Mouse (Mus musculus) lung, postnatal 0 days (tissue): ENCODE measurements around the gene Filip1l. TPM values are rescaled to one million over a fixed set of nuclear protein-coding genes. Genes with fewer than 3 reads are reported as not detected.

Source experiments
- ATAC-seq: fragments of 200-750 bp; cut with Nextera tagmentation; 2 replicates; pipeline ENCODE4 v1.8.0; 2017; ENCODE audit warnings: moderate library complexity
- DNase-seq: peaks from one replicate; pipeline ENCODE4 v3.0.0-alpha.2; 2016; ENCODE audit warnings: low spot score
- H3K27ac ChIP-seq: fragments of 300-500 bp; sonication (generic); 2 replicates; pipeline ENCODE4 v1.5.1; 2014; ENCODE audit warnings: antibody characterized with exemption, mild to moderate bottlenecking, low read length, mixed read lengths
- H3K27me3 ChIP-seq: fragments of 300-500 bp; sonication (generic); replicated peaks from 2 replicates; pipeline ENCODE4 v1.6.1; 2014; ENCODE audit warnings: low read length, mixed read lengths; ENCODE audit not compliant: insufficient read depth
- H3K36me3 ChIP-seq: fragments of 300-500 bp; sonication (generic); 2 replicates; pipeline ENCODE4 v1.6.1; 2014; ENCODE audit warnings: low read length, mixed read lengths; ENCODE audit not compliant: insufficient read depth
- H3K4me1 ChIP-seq: fragments of 300-500 bp; sonication (generic); 2 replicates; pipeline ENCODE4 v1.6.1; 2014; ENCODE audit warnings: antibody characterized with exemption, low read depth, low read length, mixed read lengths; ENCODE audit not compliant: insufficient read depth
- H3K4me2 ChIP-seq: fragments of 300-500 bp; sonication (generic); replicated peaks from 2 replicates; pipeline ENCODE4 v1.6.1; 2014; ENCODE audit warnings: low read depth, mild to moderate bottlenecking, low read length, moderate library complexity, mixed read lengths
- H3K4me3 ChIP-seq: fragments of 300-500 bp; sonication (generic); 2 replicates; pipeline ENCODE4 v1.5.1; 2014; ENCODE audit warnings: low read depth, low read length
- H3K9ac ChIP-seq: fragments of 300-500 bp; sonication (generic); replicated peaks from 2 replicates; pipeline ENCODE4 v1.6.1; 2014; ENCODE audit warnings: low read depth, mild to moderate bottlenecking
- H3K9me3 ChIP-seq: fragments of 300-500 bp; sonication (generic); 2 replicates; pipeline ENCODE4 v1.6.1; 2016; ENCODE audit warnings: low read length, mixed read lengths
- CTCF ChIP-seq: IDR thresholded peaks from 2 replicates; pipeline ENCODE4 v1.5.1; 2016; ENCODE audit warnings: antibody characterized with exemption, mild to moderate bottlenecking
- EP300 ChIP-seq: IDR thresholded peaks from 2 replicates; pipeline ENCODE4 v1.6.1; 2016; ENCODE audit warnings: antibody characterized with exemption, mild to moderate bottlenecking, control low read depth
- WGBS: fragments of 180-500 bp; shearing (Covaris S2); extraction: QIAGEN DNeasy Blood & Tissue Kit; methylation state at CpG from one replicate; pipeline ENCODE4 v1.1.7; 2014; 5-methylcytosine and 5-hydroxymethylcytosine counted together
- polyA plus RNA-seq: library from polyadenylated mRNA; unstranded; fragments of >200 nt; fragmentation: Nextera tagmentation; extraction: Ambion mirVana; gene quantifications from 2 replicates; pipeline ENCODE4 v1.2.1, GENCODE M21; 2015

Gene Filip1l
- polyA plus RNA-seq, 1 experiment from 2014 or later, result 41.6 TPM

DNA sequence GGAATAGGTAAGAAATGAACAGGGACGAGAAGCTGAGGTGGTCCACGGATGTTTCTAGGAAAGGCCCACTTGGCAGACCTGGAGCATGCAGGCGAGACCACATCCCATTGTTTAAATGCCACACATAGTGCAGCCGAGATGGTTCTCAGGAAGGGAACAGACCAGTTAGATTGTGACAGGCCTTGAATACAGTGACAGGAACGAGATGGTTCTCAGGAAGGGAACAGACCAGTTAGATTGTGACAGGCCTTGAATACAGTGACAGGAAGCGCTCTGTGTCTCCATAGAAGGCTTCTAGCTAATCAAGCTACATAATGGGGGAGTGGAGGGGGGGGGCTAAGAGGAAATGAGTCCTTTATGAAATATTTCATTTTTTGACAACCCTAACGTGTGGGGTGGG is 227.1 kb downstream of the Filip1l start:
- ATAC-seq (peak; percentile 84), DNase-seq (peak; percentile 56)
- no peaks in the 10 kb centered on the region for H3K27me3 ChIP-seq
- no peaks in the 10 kb centered on the region for H3K4me1 ChIP-seq
- H3K4me2 ChIP-seq, result no peak overlapping the region
- H3K27ac ChIP-seq, result no peak overlapping the region
- no peak overlapping the region for H3K9ac ChIP-seq
- 0 out of 2 replicates have a peak, but pooled peaks cover 3% of the 10 kb centered on the region for H3K36me3 ChIP-seq
- TF ChIP-seq EP300, result peak; percentile 39; the same call in 1 of the 2 replicates
- TF ChIP-seq CTCF, result no peak
- H3K4me3 ChIP-seq, result no peak overlapping the region
- H3K9me3 ChIP-seq, result no peaks in the 10 kb centered on the region
- 48% methylated on average over 7 of the region's 7 CpGs for WGBS

DNA sequence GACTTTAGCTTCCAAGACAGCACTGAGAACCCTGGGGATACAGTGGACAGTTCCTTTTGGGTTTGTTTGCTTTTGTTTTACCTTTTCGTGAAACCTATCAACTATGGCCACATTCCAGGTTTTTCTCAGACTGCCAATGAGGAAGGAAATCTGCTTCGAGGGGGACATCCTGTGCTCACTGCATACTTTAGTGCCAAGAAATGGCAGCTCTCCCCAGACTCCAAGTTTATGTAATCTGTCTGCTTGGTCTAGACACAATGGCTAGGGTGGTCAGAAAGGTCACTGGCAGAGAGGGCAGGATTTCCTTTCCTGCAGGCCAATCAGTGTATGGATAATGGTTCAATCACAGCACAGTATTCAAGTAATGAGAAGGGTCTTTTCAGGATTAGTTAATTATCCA is 229.1 kb downstream of the Filip1l start:
- no peaks in the 10 kb centered on the region for H3K36me3 ChIP-seq
- peak overlapping the region; percentile 14; the same call in 1 of the 2 replicates for H3K27ac ChIP-seq
- no peaks in the 10 kb centered on the region for H3K9me3 ChIP-seq
- 26% methylated on average over 2 of the region's 2 CpGs for WGBS
- no peaks in the 10 kb centered on the region for H3K4me1 ChIP-seq
- H3K27me3 ChIP-seq, result no peaks in the 10 kb centered on the region
- TF ChIP-seq CTCF, result no peak
- TF ChIP-seq EP300, result peak; percentile 92
- no peak overlapping the region for H3K9ac ChIP-seq
- peak; percentile 65 for DNase-seq
- H3K4me3 ChIP-seq, result no peak overlapping the region
- no peak overlapping the region for H3K4me2 ChIP-seq
- peak; percentile 76 for ATAC-seq

DNA sequence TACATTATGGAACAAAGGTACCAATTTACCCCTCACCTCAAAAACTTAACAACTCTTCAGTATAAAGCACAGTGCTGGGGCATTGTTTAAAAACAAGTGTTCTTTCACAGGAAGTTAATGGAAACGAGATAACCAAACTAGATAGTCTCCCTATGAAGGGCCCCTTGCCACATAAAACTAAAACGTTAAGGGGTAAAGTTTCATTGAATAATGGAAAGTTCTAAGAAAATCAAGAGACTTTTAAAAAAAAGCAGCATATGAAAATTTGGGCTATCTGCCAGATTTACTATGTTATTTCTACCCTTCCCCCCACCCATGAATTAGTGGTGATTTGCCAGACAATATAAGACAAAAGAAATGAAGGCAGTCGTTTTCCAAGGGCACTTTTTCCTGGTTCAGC is 232.3 kb downstream of the Filip1l start:
- TF ChIP-seq EP300 (no peak), CTCF (no peak)
- Histone ChIP-seq H3K36me3 (no peaks in the 10 kb centered on the region), H3K4me1 (no peaks in the 10 kb centered on the region), H3K9ac (no peak overlapping the region), H3K9me3 (no peaks in the 10 kb centered on the region), H3K4me2 (no peak overlapping the region), H3K27ac (no peak overlapping the region), H3K27me3 (no peaks in the 10 kb centered on the region), H3K4me3 (no peak overlapping the region)
- peak; percentile 31 for DNase-seq
- ATAC-seq, result no peak
- 9% methylated on average over 3 of the region's 3 CpGs for WGBS

DNA sequence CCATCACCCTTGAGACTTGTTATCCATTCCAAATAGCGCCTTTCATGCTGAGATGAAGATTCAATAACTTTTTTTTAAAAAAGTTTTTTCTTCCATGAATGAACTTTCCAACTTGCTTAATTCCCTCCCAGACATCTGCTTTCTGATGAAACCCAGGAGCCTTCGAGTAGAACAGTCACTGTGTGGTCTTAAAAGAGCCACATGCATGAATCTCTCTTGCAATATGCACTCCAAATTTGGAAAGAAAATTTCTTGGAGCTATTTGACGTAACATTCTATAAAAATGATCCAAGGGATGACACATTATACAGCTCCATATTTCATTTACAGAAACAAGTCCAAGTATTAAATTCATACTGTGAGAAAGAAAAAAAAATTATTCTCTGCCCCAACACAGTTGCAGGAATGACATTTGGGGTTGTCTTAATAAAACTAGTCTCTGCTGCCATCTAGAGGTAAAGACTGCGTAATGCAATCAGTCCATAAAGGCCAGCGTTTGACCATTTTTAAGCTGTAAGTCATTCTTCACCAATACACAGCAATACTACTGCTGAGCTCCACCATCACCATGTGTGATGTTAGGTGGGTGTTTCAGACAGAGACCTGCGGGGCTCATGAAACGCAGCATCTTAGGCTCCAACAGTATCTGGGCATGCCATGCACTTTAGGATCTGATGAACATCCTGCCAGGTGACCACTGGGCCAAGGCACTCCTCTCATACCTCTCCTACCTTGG is 240.7 kb downstream of the Filip1l start:
- no peaks in the 10 kb centered on the region for H3K4me1 ChIP-seq
- WGBS, result 32% methylated on average over 7 of the region's 7 CpGs
- H3K4me3 ChIP-seq, result no peak overlapping the region
- peak; percentile 44 for ATAC-seq
- H3K9me3 ChIP-seq, result no peaks in the 10 kb centered on the region
- H3K9ac ChIP-seq, result no peak overlapping the region
- H3K27me3 ChIP-seq, result no peaks in the 10 kb centered on the region
- H3K36me3 ChIP-seq, result no peaks in the 10 kb centered on the region
- DNase-seq, result peak; percentile 86
- no peak overlapping the region for H3K4me2 ChIP-seq
- peak; percentile 86 for TF ChIP-seq CTCF
- TF ChIP-seq EP300, result no peak
- no peak overlapping the region for H3K27ac ChIP-seq

DNA sequence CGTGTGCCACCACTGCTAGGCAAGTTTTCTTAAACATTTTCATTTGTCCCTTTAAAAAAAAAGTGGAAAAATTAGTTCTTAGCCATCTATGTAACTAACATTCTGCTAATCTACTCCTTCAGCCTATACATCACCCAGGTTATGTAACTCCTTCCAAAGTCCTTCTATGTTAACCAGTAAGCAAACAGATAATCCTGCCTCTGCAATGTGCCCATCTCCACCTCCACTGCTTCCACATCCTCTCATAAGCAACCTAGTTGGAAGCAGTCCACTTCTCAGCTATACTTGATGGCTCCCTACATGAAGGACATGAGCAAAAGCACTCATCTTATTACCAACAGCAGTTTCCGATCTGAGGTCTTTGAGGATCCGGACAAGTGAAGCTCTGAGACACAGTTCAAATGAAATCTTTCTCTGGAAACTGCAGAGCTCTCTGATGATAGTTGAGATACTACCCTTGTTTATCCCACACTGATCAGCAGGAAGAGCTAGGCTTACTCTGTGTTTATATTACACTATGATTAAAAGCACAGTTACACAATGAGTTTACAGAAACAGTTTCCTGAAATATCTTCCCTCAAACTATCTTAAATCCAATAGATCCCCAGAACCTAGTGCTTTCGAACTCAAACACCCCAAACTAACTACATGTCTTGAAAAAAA is 244.5 kb downstream of the Filip1l start:
- WGBS, result 53% methylated on average over 4 of the region's 4 CpGs
- peak; percentile 38 for DNase-seq
- H3K4me1 ChIP-seq, result no peaks in the 10 kb centered on the region
- no peak for TF ChIP-seq CTCF
- TF ChIP-seq EP300, result peak; percentile 70
- H3K4me3 ChIP-seq, result no peak overlapping the region
- no peaks in the 10 kb centered on the region for H3K36me3 ChIP-seq
- no peak overlapping the region for H3K9ac ChIP-seq
- H3K4me2 ChIP-seq, result no peak overlapping the region
- H3K27me3 ChIP-seq, result no peaks in the 10 kb centered on the region
- H3K9me3 ChIP-seq, result no peaks in the 10 kb centered on the region
- ATAC-seq, result peak; percentile 64
- no peak overlapping the region for H3K27ac ChIP-seq

DNA sequence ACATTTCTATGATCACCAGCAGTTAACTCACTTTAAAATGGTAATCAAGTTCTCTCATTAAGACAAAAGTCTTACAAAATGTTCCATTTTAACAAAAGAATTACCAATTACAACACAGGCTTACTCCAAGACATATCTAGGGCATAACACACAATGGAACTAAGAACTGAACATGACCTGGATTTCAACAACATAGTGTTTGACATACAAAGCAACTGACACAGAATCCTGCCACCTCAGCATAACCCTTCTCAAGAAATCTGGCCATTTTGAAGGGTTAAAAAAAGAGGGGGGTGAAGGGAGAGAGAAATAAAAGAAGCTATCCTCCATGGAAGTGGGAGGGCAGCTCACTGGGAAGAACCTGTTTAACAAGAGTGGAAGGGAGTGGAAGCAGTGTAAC is 248.1 kb downstream of the Filip1l start:
- Histone ChIP-seq H3K27me3 (no peaks in the 10 kb centered on the region), H3K4me3 (no peak overlapping the region), H3K9ac (no peak overlapping the region), H3K27ac (no peak overlapping the region), H3K9me3 (no peaks in the 10 kb centered on the region), H3K4me1 (no peaks in the 10 kb centered on the region), H3K4me2 (no peak overlapping the region), H3K36me3 (no peaks in the 10 kb centered on the region)
- DNase-seq, result no peak
- no peak for TF ChIP-seq EP300
- TF ChIP-seq CTCF, result no peak
- ATAC-seq, result no peak
